8 mouse cellular contexts compared by ENCODE assay signal in the genomic region with DNA sequence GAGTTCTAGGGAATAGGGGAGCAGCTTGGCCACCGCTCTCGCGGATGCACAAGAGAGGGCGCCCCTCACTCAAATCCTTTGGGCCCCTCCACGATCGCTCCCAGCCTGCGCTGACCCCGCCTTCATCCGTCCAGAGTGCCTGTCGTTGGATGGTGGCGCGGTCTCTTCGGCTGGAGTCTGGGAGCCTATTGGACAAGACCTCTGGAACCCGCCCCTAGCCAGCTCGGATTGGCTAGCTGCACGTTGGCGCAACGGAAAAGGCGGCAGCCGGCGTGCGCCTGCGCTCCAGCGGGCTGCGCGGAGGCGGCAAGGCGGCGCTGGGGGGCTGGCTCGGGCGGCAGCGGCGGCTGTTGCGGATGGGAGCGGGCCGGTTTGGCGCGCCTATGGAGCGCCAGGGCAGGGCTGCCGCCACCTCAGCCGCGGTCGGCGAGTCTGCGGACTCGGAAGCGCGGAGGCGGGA. TPM values are rescaled to one million over a fixed set of nuclear protein-coding genes. Genes with fewer than 3 reads are reported as not detected.
A peak's percentile ranks its signal among the peaks of the same experiment; 100 is the strongest.
DNase-seq lines count a peak whose midpoint lies in the region; ATAC-seq lines count a peak whose summit lies in the region.

A gene (plus strand): TSS at position 283 of the 460 bp plus-strand sequence.

- no peaks in the 10 kb centered on the region for H3K9me3 ChIP-seq in heart, embryonic 14.5 days (ENCODE audit: control insufficient read depth, low read length)
- H3K9me3 ChIP-seq in liver, embryonic 13.5 days (replicated peaks) = no peaks in the 10 kb centered on the region
- no peaks in the 10 kb centered on the region for H3K9me3 ChIP-seq in stomach, embryonic 16.5 days (replicated peaks; ENCODE audit: control insufficient read depth, low read length)

- H3K27ac ChIP-seq in heart, embryonic 14.5 days (replicated peaks in 1 of 2; ENCODE audit: control insufficient read depth in 1 of 2, insufficient read depth in 1 of 2, low read depth in 2 of 2, low read length in 2 of 2) = peak within 1 kb of the TSS; percentile 98 to 99
- peak within 1 kb of the TSS; percentile 99 for H3K27ac ChIP-seq in liver, embryonic 13.5 days
- peak within 1 kb of the TSS; percentile 99 for H3K27ac ChIP-seq in stomach, embryonic 16.5 days (ENCODE audit: low read length)

- peak within 1 kb of the TSS; percentile 90 for H3K4me2 ChIP-seq in heart, embryonic 14.5 days (ENCODE audit: low read length)
- peak within 1 kb of the TSS; percentile 80 for H3K4me2 ChIP-seq in liver, embryonic 13.5 days
- H3K4me2 ChIP-seq in stomach, embryonic 16.5 days (ENCODE audit: low read depth, low read length) = peak within 1 kb of the TSS; percentile 66

- H3K27me3 ChIP-seq in heart, embryonic 14.5 days (ENCODE audit: control insufficient read depth, insufficient read depth, low read length) = no peaks in the 10 kb centered on the region
- no peaks in the 10 kb centered on the region for H3K27me3 ChIP-seq in liver, embryonic 13.5 days
- no peaks in the 10 kb centered on the region for H3K27me3 ChIP-seq in stomach, embryonic 16.5 days (ENCODE audit: control insufficient read depth, insufficient read depth, low read length)

- DNase-seq in c-Kit-negative CD71-positive TER-119-positive erythroid progenitor cells, embryonic 14.5 days (ENCODE audit: low read depth, low spot score) = peak; percentile 92
- peak; percentile 93 for DNase-seq in fibroblast of lung, adult 2 months (ENCODE audit: low read depth)
- DNase-seq in kidney, postnatal 14 days = peak; percentile 98
- DNase-seq in liver, embryonic 13.5 days = peak; percentile 96
- DNase-seq in neural tube, embryonic 10.5 days (ENCODE audit: extremely low spot score, low spot score) = peak; percentile 97

- peak; percentile 96 for ATAC-seq in CD4-positive, CD25-positive, alpha-beta regulatory T cell, adult 4 months
- ATAC-seq in heart, embryonic 14.5 days (ENCODE audit: insufficient number of reproducible peaks, insufficient read depth, low FRiP score, low read depth) = peak; percentile 100
- peak; percentile 93 for ATAC-seq in liver, embryonic 13.5 days (ENCODE audit: low read depth)
- ATAC-seq in stomach, embryonic 16.5 days (ENCODE audit: insufficient read depth, low FRiP score) = peak; percentile 99

- peak within 1 kb of the TSS; percentile 85 for H3K9ac ChIP-seq in heart, embryonic 14.5 days (ENCODE audit: low read length)
- H3K9ac ChIP-seq in liver, embryonic 13.5 days = peak within 1 kb of the TSS; percentile 97
- peak within 1 kb of the TSS; percentile 98 for H3K9ac ChIP-seq in stomach, embryonic 16.5 days (ENCODE audit: low read length)

- peak within 1 kb of the TSS; percentile 79 to 96 for H3K4me3 ChIP-seq in heart, embryonic 14.5 days (ENCODE audit: control insufficient read depth in 1 of 2, insufficient read depth in 1 of 2, low read depth in 1 of 2, low read length in 2 of 2)
- peak within 1 kb of the TSS; percentile 84 for H3K4me3 ChIP-seq in liver, embryonic 13.5 days (replicated peaks)
- H3K4me3 ChIP-seq in stomach, embryonic 16.5 days (replicated peaks; ENCODE audit: low read length) = peak within 1 kb of the TSS; percentile 85

- H3K36me3 ChIP-seq in heart, embryonic 14.5 days (ENCODE audit: control insufficient read depth, insufficient read depth, low read length) = peaks cover 4% of the 10 kb centered on the region; the same call in 1 of the 2 replicates
- H3K36me3 ChIP-seq in liver, embryonic 13.5 days = no peaks in the 10 kb centered on the region
- no peaks in the 10 kb centered on the region for H3K36me3 ChIP-seq in stomach, embryonic 16.5 days (ENCODE audit: control insufficient read depth, insufficient read depth, low read length)

- peaks cover 12 to 35% of the 10 kb centered on the region in 2 experiments for H3K4me1 ChIP-seq in heart, embryonic 14.5 days (ENCODE audit: control insufficient read depth in 2 of 2, insufficient read depth in 2 of 2, low read length in 2 of 2)
- peaks cover 74% of the 10 kb centered on the region for H3K4me1 ChIP-seq in liver, embryonic 13.5 days (replicated peaks)
- H3K4me1 ChIP-seq in stomach, embryonic 16.5 days (ENCODE audit: control insufficient read depth, insufficient read depth, low read length) = peaks cover 21% of the 10 kb centered on the region

- under 1% methylated on average over 49 of the region's 49 CpGs for WGBS in heart, embryonic 14.5 days
- WGBS in liver, embryonic 13.5 days (ENCODE audit: insufficient replicate concordance) = under 1% methylated on average over 49 of the region's 49 CpGs
- under 1% methylated on average over 49 of the region's 49 CpGs for WGBS in stomach, embryonic 16.5 days

RNA-seq across cellular contexts. Expression of the gene that starts here (rescaled TPM):
- polyA plus RNA-seq in CD4-positive, CD25-positive, alpha-beta regulatory T cell, adult 4 months (2017; shearing (Covaris generic)) = 10 to 100 TPM in 1 of 2 experiments, 1 to 10 TPM in 1; 7.7 to 12.0 TPM
- polyA plus RNA-seq in heart, embryonic 14.5 days (2014; fragmentation: Nextera tagmentation; extraction: Ambion mirVana) = 27.4 and 32.9 TPM in 2 replicates
- 21.9 and 27.8 TPM in 2 replicates for polyA plus RNA-seq in liver, embryonic 13.5 days (2015; fragmentation: Nextera tagmentation; extraction: Ambion mirVana)
- polyA plus RNA-seq in stomach, embryonic 16.5 days (2015; fragmentation: Nextera tagmentation; extraction: Ambion mirVana) = 24.2 and 25.0 TPM in 2 replicates

Comparison
In these comparisons a context has a peak if more than half of its experiments do, and no peak if none do; other contexts are left out.
1. Peak in every context shown above with its lines: DNase-seq, ATAC-seq, H3K4me3 ChIP-seq and H3K27ac ChIP-seq.